Mouse (Mus musculus) G1E (cell line): ENCODE results near the gene Fcrla.

Experiments
- CTCF ChIP-seq: IDR thresholded peaks from 2 replicates; pipeline ENCODE4 v1.5.1; 2012; ENCODE audit warnings: low read depth, low read length, inconsistent platforms, mixed read lengths
- GATA1 ChIP-seq: IDR thresholded peaks from 2 replicates; pipeline ENCODE4 v1.6.1; 2012; ENCODE audit warnings: borderline replicate concordance, low read length, inconsistent platforms, mixed read lengths
- GATA2 ChIP-seq: IDR thresholded peaks from 2 replicates; pipeline ENCODE4 v1.6.1; 2012; ENCODE audit warnings: low read depth, low read length, inconsistent platforms, borderline replicate concordance
- POLR2AphosphoS5 ChIP-seq: IDR thresholded peaks from 2 replicates; pipeline ENCODE4 v1.6.1; 2012; ENCODE audit warnings: low read depth, low read length, inconsistent platforms; ENCODE audit not compliant: insufficient replicate concordance
- TAL1 ChIP-seq: conservative IDR thresholded peaks from 2 replicates; pipeline ENCODE4 v1.6.1; 2012; ENCODE audit warnings: low read depth, low read length, inconsistent platforms, mixed read lengths

- no peak for TF ChIP-seq GATA1
- no peak for TF ChIP-seq CTCF
- no peak for TF ChIP-seq GATA2
- no peak for TF ChIP-seq POLR2AphosphoS5
- TF ChIP-seq TAL1, result no peak
Observed at GRCm38 (mm10) chr1:170959791-170960190, 32.4 kb upstream of the Fcrla start.
